Mouse (Mus musculus) heart, adult 9 months (tissue): Measurements from ENCODE around the gene Tmem256.
A peak's percentile ranks its signal among the peaks of the same experiment; 100 is the strongest.

Source experiments
- DNase-seq, 2 experiments: peaks; one replicate each; pipeline ENCODE4 v3.0.0; 2022; ENCODE audit warnings: low spot score in 2 of 2

Gene Tmem256

DNA sequence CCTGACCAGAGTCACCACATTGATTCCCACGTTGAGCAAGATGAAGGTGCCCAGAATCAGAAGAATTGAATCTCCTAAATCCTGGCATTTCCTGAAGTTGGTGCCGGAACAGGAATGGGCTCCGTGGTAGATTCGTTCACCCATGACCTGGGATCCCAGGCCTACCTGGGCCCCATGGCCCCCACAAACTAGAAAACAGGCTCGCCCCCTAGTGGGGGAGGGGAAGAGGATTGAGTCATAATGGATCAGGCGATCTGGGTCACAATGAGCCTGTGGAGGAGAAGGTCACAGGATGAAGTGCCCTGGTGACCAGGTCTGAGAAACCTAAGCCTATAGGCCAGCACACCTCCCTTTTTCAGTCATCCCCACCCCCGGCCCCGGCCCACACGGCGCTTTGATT lies 23.2 kb upstream of the Tmem256 start, which contains the start of gene Gm39566:
TSS of gene Gm39566 (minus strand) at position 144 of the 400 bp plus-strand sequence.
- DNase-seq, result no peak

- DNase-seq, result no peak
These were observed 21.8 kb upstream of the Tmem256 start for GRCm38 (mm10) chr11:69816520-69816919.

- no peak for DNase-seq
These were observed 19.9 kb upstream of the Tmem256 start, which contains the start of gene Spem2 for GRCm38 (mm10) chr11:69818365-69818764. Spem2 (minus strand) TSS chr11:69818465.

DNA sequence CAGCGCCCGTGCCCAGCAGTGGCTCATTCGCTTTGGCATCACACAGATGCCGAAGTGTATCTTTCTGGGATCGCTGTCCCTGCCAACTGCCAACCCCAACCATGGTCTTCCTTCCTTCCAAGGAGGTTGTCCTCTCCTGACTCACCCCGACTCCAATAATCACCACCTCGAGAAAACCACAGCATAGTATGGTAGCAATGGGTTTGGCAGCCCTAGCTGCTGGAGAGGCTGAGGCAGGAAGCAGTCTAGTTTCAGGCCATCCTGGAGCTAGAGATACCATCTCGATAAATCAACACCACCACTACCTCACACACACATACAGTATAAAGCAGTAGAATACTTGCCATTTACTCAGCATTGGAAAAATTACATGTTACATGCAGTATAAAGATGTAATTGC lies 19.4 kb upstream of the Tmem256 start:
- no peak for DNase-seq

DNA sequence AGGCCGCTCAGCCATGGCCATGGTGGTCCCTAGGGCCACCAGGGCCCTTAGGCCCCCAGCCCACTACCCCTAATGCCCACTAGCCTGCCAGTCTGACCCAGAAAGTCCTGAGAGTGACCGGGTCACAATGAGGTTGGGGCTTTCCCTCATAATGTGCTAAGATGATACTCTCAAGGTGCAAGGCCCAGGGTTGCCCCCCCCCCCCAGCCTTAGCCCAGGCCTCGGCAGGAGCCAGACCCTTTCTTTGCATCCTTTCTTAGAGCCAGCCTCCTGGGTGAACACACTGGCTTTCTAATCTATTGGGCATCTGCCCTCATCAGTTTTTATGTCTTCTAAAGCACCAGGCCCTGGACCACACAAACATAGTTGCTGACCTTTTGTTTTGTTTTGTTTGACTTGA lies 16.2 kb upstream of the Tmem256 start, which contains the start of gene Spem1:
TSS of gene Spem1 (minus strand) at position 101 of the 400 bp plus-strand sequence.
- no peak for DNase-seq

DNA sequence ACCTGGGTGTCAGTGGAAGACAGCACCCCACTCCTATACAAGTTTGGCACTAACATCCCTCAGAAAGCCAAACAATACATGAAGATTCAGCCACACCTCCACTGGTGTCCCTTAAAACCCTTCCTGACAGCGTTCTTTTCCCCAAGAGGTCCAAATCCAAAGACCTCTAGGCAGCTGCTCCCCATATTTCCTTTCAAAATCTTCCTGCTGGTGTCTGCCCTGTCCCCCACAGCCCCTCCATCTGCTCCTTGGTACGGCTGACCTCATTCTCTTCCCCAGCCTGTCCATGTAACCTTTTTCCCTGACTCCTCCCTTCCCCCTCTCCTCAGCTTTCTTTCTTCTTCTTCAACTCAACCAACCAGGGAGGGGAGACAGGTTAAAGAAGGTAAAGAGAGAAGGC lies 14.9 kb upstream of the Tmem256 start:
- DNase-seq, result no peak

DNA sequence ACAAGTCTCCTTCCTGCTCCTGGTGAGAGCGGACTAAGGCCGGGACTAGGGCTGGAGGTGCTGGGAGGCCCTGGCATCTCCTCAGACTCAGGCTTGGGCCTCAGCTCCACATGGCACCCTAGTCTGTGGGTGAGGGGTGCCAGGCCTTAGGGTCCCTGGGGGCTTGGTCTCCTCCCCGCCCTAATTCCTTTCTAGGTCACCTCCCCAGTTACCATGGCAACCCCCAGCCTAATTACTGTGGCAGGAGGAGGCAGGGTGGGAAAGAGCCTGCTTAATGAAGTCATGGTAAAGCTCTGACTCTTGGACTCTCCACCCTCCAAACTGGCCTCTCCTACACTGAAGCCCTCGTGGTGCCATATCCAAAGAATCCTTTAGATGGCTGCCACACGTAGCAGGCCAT lies 9.5 kb upstream of the Tmem256 start:
- DNase-seq, result no peak

DNA sequence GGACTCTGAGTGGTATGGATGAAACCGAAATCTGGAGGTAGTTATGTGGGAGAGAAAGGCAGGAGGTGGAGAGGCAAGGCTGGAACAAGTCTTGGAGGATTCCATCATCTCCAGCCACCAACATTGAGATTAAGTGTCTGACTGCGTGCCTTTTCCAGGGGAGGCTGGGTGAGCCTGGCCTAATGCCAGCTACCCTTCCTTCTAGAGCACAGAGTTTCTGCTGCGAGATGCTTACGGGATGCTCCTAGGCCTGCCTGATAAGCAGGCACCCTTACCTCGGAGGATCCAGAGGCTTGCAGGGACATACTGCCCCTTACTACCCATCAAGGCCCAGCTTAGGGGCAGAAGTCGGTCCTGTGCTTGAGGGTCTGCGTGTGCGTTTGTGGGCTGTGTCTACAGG lies 4.8 kb upstream of the Tmem256 start:
- no peak for DNase-seq

- DNase-seq, result no peak
These were observed 4.2 kb upstream of the Tmem256 start for GRCm38 (mm10) chr11:69834001-69834549.

DNA sequence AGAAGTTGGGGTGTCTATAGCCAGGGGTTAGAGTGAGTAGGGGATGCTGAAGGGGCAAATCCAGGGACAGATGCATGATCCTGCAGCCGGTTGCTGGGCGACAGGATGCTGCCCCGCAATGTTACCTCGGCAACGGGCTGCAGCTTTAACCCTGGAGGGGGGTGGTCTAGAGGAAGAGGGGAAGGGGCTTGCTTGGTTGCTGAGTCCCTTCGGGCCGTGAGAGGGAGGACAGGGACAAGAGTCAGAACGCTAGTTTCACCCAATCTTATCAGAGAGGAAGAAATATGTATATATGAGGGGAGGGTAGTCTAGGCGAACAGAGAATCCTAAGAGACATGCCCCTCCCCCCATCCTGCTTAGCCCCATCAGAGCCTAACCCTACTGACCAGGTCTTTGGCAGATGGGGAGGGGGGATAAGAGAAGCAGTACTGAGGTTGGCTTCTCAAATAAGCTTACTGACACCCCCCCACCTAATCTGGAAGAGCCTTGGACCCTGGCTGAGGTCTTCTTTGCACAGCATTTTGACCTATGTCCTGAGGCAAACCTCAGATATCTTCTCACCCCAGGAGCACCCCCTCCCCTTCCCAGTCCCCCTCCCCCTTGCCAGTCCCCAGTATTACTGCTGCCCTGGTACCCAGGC lies 2.9 kb upstream of the Tmem256 start:
- DNase-seq, result no peak

DNA sequence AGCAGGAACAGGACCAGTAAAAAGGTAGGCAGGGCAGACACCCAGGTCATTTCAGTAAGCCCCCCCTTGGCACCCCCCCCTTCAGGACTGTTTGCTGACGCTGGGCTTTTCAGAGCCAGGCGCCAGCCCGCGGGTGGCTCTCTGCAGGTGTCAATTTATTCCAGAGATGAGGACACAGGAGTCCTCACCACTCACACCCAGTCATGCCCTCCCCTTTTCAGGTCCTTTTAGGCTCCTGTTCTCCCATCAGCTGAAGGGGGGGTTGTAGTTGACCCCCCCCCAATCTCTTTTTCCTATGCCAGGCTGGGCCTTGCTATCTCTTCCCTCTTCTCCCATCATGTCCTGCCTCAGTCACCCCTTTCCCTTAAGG lies 2.4 kb upstream of the Tmem256 start:
- no peak for DNase-seq

GRCm38 (mm10) chr11:69836703-69837576 lies 1.4 kb upstream of the Tmem256 start:
- DNase-seq, result peak; percentile 50 to 64

DNA sequence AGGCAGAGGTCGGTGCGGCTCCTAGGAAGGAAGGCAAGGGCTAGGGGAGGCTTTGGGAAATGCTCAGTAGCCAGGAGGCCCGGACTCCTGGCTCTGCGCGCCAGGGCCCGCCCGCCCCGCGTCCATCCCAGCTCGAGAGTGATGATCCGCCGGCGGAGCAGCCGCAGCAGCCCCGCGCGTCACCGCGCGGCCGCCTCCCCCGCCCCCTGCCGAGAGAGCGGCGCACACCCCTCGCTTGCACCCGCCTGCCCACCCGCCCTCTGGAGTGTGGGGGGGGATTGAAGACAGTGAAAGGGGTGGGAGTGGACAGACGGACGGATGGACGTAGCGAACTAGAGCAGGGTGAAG lies 736 bp upstream of the Tmem256 start, which contains the start of gene Nlgn2:
TSS of gene Nlgn2 (minus strand) at position 181 of the 348 bp plus-strand sequence.
- DNase-seq, result no peak

DNA sequence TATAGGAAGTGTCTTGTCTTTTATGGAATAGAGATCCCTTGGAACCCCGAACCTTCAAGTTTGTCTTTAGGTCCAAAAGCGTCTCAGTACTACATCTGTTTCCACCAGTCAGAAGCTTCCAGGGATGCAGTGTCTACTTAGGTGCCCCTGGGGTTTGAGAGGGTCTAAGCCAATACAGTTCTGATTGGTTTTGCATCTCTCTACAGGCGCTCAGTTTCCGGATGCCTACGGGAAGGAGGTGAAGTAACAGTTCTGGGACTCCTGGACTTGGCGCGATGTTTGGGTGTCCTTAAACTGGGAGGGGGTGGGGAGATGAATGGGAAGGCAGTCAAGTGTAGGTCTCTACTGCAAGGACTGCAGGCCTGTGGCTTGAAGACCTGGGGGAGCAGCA lies 395 bp downstream of the Tmem256 start:
- no peak for DNase-seq

GRCm38 (mm10) chr11:69846198-69846680 lies 7.9 kb downstream of the Tmem256 start, which contains the start of gene Plscr3:
Plscr3 (plus strand) TSS chr11:69846376.
- DNase-seq, result peak; percentile 90 to 93

DNA sequence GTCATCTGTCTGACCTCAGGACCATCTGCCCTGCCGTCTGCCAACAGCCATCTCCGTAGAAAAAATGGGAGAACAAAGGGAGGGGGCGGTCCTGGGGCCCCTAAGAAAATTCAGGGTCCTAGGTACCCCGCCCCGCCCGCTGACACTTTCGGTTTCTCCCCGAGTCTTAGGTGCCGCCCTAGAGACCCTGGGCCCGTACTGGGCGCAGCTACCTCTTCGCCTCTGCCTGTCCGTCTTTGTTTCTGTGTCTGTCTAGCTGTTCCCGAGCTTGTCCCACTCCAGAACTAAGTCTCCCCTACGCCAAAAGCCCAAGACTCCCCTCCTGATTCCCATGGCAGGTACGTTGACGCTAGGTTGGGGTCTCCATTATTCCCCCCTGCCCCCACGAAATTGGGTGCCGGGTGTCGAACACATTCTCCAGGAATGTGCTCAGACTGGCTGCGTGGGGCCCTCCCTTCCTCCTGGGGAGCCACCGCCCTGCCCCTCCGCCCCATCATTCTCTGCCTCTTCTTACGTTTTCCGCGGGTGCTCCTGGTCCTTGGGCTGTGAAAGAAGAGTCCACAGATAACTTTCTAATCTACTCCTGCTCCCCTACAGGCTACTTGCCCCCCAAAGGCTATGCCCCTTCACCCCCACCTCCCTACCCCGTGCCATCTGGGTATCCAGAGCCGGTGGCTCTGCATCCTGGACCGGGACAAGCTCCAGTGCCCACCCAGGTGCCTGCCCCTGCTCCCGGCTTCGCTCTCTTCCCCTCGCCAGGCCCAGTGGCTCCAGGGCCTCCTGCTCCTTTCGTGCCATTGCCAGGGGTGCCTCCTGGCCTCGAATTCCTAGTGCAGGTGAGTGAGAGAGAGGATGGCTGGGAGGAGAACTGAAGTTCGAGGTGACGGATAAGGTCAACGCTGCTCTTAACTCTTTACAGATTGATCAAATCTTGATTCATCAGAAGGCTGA lies 8.7 kb downstream of the Tmem256 start:
- peak; percentile 42 to 46 for DNase-seq

- DNase-seq, result no peak
These were observed 9.7 kb downstream of the Tmem256 start for GRCm38 (mm10) chr11:69848021-69848420.

GRCm38 (mm10) chr11:69849128-69849527 lies 10.8 kb downstream of the Tmem256 start:
- DNase-seq, result peak; percentile 36 to 70

DNA sequence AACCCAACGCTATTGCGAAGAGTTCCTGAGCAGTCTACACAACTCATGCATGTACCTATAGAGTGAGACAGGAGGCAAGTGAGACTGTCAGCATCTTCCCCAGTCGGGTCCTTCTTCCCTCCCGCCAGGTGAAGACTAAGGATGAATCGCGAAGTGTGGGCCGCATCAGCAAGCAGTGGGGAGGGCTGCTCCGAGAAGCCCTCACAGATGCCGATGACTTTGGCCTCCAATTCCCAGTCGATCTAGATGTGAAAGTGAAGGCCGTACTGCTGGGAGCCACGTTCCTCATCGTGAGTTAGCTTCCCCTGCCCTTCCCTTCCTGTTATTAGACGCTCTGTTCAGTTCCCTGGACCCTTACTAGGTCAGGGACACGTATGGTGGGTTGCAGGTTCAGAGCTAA lies 11.6 kb downstream of the Tmem256 start:
- DNase-seq, result no peak

- no peak for DNase-seq
These were observed 12.4 kb downstream of the Tmem256 start for GRCm38 (mm10) chr11:69850754-69851153.

DNA sequence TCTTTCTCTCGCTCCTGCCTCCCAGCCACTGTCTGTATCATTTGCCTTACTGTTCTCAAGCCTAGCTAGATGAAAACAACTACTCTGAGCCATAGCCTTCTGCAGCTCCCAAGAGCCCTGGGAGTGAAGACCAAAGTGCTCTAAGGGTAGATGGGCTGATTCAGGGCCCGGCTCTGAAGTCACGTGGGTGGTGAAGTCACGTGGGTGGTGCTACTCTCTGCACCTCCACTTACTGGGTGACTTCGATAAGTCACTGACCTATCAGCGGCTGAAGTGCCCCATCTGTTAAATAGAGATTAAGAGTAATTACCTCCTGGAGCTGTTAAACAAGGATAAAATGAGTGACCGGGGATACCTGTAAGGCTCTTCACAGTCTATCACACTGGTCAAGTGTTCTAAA lies 15.7 kb downstream of the Tmem256 start:
- no peak for DNase-seq
